Mouse (Mus musculus) stomach, postnatal 0 days (tissue): ENCODE measurements around the gene Ppt2.

Source experiments
- CTCF ChIP-seq: IDR thresholded peaks from 2 replicates; pipeline ENCODE4 v1.5.1; 2016; ENCODE audit warnings: antibody characterized with exemption, low read depth, mild to moderate bottlenecking, moderate library complexity
- EP300 ChIP-seq: optimal IDR thresholded peaks from 2 replicates; pipeline ENCODE3; 2016; ENCODE audit warnings: antibody characterized with exemption

- TF ChIP-seq CTCF (no peak), EP300 (no peak)
Observed at GRCm38 (mm10) chr17:34615871-34616270, 12.4 kb downstream of the Ppt2 start, which contains the start of gene Egfl8.
